Mouse (Mus musculus) adrenal gland, postnatal 36 days (tissue): ENCODE results near the gene Slc39a11. TPM values are rescaled to one million over a fixed set of nuclear protein-coding genes. Genes with fewer than 3 reads are reported as not detected.

Source experiments
- DNase-seq, 2 experiments: peaks; one replicate each; pipeline ENCODE4 v3.0.0; 2021; ENCODE audit warnings: mixed read lengths in 1 of 2
- total RNA-seq, 2 experiments: library from RNA; stranded (reverse); gene quantifications; 2 replicates each; pipeline ENCODE4 v1.2.3; 2021

The Slc39a11 gene
- total RNA-seq, 2 experiments from 2014 or later, result 27.4 to 27.7 TPM

DNA sequence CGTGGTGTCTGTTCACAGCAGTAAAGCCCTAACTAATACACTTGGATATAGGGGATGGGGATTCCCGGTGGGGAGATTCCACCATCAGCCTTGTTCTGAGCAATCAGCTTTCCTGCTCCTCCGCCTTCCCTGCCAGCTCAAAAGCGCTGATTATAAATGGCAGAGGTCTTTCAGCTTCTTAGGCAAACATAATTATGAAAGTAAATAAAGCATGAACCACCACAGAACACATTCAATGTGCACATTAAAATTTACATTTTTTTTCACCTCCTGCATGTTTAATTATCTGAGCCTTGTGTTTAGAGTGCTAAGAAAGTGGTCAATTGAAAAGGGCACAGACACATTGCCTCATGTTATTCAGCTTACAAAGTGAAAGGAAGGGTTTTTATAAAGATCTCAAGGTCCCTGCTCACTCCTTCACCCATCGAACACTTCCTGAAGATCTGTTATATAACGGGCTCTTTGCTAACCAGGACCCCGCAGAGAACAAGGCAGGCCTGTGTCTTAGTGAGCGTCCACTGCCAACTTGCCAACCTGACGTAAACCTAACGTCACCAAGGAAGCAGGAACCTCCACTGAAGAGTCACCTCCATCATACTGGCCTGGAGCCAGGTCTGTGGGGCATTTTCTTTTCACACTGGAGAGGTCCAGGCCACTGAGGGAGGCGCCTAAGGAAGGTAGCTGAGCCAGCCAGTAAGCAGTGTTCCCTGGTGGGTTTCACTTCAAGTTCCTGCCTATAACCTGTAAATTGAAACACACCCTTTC, 142.0 kb downstream of the Slc39a11 start:
- no peak for DNase-seq

DNA sequence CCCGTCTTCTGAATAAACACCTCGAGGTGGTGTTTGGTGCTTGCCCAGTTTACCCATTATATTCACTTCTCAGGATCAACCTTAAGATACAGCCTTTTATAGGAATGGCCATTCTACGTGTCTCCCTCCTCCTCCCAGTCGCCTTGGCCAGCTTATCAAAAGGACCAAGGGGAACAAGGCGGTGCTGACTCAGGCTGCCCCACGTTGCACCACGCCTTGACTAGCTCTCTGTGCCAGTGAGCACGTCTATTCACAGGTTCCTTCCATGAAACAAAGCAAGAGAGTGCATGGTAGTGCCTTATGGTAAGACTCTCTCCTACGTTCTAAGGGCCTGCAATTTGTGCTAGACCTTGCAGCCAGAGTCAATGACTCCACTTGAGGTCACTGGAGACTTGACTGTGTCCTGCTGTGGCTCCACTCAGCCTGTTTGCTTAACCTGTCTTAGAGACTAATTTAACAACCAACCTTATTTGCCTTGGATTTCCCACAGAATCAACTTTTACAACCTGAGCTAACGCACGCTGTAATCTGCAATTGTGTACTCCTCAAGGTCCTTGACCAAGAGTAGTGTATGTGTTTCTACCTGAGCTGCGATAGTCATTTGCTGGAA, 144.2 kb downstream of the Slc39a11 start:
- no peak for DNase-seq

DNA sequence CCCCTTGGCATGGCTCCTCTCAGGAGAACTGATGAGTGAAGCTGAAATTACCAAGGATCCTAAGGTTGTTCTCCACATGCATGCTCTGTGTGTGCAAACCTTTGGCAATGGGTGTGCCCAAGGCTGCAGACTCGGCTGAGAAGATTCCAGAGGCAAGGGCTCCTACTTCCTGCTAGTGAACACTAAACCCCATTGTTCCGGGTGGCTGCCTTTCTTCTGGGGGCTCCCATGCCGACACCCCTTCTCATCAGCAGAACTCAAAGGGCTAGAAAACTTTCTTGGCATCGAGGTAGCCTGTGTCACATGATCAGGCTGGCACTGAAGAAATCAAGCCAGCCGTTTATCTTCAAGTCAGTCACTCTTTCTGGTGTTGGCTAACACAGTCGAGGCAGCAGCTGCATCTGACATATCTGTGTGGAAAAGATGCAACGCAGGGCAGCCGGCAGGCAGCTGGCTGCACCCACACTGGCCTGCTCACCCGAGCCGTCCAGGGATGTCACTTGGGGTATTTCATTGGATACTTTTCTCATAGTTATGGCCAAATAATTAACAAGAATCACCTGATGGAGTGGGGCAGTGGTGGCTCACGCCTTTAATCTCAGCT, 145.3 kb downstream of the Slc39a11 start:
- no peak for DNase-seq

DNA sequence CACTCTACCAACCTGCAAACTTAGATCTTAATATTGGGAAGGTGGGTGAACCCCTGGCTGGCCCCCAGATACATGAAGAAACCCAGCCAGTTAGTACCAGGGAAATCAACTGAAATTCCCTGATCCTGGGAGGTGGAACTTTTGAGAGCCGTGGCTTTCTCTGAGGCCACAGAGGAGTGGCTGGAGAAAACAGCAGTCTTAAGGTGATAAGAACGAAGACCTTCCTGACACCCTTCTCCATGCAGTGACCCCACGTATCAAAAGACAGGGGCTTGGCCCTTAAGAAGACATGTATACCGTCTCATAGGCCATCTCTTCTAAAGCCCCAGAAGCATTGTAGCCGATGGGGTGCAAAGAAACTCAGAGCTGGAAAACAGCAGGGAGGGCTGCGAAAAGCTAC, 146.9 kb downstream of the Slc39a11 start:
- no peak for DNase-seq

DNA sequence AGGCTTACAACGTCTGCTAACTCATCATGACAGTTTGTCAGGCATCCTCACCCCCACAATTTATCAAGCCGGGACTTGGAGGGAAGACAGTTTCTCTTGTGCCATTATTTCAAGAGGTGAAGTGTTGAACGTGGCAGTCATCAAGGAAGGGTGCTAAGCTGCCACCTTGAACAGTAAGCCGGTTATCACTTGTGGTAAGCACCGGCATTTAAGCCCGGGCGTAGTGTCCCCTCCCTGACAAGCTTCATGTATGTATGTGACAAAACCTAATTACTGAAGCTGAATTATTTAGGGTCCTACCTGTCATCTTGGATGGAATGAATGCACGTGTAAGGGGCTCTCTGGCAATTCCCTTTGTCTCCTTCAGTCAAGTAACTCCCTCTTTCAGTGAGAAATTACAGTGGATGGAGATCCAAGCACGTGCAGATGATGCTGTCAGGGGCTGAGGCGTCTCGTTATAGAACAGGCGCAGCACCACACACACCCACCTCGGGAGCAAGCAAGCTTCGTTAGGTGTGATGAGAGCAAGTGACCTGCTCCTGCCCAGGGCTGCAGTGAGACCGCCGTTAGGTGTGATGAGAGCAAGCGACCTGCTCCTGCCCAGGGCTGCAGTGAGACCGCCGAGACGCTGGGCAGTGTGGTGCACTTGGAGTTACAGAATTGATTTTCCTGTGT, 149.1 kb downstream of the Slc39a11 start:
- no peak for DNase-seq

DNA sequence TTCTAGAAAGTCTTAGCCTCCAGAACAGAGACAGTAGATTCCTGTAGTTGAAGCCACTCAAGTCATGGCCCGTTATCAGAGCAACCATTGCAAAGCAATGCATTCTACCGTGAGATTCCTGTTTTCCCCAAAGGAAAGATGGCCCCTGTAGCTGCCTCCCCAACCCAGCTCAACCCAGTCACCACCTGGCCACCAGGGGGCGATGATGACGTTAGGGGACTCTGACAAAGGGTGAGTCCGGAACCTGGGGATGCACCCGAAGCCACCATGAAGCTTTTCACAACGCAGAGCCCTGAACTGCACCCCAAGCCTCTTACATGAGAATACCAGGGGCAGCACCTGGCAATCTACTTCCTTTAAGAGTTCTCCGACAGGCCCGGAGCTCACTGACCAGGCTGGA, 151.0 kb downstream of the Slc39a11 start:
- peak; percentile 69 to 82 for DNase-seq

DNA sequence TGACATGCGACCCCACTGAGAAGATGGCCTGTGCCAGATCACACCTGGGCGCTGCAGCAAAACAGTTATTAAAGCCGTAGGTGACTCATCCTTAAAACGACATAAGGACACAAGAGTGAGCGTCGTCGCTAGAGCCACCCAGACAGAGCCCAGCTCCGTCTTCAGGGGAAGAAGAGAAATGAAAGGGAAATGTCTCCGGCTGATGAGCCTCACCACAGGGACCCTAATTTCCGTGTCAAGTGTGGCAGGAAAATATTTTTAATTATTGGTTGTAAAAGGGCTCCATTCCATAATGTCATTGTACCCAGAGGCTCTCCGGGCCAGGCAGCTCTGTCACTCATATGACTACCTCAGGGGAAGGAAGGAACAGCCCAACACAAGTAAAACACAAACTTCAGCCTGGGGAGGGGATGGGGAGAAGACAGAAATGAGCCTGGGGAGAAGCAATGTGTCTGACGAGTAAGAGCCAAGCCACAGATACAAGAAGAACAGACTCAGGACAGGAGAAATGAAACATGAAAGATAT, 155.8 kb downstream of the Slc39a11 start:
- no peak for DNase-seq

DNA sequence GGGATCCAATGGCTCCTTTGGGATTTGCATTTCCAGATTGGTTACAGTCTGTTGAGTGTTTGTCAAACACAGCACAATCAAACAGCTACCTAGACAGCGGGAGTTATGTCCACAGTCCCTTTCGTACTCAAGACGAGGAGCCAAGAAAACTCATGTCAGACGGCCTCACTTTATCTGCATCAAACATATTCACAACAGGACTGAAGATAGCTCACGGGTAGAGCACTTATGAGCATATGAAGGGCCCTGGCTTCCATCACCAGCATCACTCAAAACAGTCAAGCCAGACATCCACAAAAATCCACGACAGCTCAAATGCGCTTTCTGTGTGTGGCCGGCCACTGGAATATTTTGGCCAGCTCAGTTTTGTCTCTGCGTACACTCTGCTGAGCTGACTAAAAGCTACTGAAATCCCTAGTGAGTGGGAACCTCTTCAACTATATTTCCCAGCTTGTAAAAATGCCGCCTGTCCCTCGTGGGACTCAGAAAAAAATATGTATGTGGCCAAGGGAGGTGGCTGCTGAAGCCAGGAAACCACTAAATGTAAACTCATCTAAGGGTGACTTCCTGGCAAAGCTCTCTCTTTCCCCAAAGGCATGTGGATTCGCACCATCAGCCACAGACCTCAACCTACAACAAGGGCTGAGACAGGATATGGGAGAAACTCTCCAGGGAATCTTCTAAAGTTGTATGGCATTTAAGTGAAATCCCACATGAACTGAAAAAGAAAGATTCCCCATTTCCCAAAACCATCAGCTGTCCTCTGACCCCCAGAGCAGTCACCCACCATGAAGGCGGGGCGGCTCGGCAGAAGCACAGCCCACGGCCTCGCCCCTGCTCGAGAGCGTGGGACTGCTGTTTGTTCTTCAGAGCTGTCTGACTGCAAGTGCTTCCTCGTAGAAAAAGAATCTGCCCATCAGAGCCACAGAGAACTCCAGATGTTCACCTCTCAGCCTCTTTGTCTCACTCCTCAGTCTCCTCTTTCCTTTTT, 159.1 kb downstream of the Slc39a11 start:
- no peak for DNase-seq

DNA sequence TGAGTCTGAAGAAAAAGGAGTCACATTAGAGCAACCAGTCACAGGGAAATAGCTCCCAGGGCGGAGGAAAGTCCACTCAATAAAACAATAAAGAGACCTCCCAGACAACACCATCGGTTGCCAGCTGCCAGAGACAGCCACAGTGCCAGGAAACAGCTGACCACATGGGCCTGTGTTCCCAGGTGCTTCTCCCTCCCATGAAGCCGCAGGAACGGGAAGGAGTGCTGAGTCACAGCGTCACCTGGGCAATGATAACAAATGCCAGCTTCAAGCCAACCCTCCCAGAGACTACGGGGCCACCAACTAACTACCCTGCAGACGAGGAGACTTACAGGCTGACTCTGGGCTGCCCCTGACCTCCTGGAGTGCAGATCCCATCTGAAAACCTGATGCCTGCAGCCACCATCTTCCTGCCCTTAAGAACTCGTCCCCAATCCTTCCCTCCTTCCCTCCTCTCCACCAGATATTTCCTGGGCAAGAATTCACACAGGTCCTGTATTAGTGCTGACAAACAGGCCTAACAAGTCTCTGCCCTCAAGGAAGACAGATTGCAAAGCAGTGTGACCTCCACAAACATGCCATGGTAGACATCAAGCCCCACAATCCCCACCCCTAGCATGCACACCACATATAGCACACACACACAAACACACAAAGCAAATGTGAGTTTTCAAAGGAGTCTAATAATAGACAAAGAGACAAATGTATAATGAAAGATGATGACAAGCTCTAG, 162.1 kb downstream of the Slc39a11 start:
- DNase-seq, result peak; percentile 27 to 37

DNA sequence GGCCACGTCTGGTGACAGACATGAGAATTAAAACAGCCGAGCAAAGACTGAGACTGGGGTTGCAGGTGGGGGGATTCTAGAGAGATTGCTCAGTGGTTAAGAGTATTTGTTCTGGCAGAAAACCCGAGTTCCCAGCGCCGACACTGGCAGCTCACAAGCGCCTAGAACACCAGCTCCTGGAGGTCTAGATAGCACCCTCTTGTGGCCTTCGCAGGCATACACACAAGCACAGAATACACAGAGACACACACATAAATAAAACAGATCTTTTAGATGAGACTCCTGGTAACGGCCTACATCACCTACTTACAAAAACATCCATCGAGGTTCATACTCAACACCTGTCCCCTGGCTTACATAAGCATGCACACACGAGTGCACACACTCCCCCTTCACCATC, 165.8 kb downstream of the Slc39a11 start:
- no peak for DNase-seq

DNA sequence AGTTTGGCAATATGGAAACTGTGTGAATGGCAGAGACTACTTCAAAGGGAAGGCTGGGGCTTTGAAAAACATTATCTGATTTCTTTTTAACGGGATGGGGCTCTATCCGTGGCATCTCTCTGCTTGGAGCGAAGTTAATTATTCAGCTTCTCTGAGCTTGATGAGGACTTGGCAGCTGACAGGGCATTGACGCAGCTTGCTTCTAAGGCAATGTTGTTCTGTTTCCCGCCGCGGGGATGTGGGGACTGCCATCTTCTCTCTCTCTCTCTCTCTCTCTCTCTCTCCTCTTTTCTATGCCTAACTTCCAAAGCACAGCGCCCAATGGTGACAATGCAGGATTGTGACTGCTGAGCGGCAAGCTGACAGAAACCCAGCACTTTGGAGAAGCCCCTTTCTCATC, 172.3 kb downstream of the Slc39a11 start:
- no peak for DNase-seq

DNA sequence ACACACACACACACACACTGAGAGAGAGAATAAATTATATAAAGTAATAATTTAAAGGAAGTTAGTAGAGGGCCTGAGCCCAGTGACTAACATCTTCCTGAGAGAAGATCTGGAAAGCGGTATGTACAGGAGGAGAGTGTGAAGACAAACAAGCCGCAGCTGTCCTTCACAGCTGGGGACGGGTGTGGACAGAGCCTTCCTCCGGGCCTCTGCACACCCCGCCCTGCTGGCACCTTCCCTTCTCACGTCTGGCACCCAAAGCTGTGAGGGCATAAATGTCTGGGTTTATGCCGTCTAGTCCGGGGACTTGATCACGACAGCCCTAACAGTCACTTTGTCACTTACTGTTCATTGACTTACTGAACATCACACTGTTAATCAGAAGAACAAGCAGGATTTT, 173.2 kb downstream of the Slc39a11 start:
- DNase-seq, result no peak

DNA sequence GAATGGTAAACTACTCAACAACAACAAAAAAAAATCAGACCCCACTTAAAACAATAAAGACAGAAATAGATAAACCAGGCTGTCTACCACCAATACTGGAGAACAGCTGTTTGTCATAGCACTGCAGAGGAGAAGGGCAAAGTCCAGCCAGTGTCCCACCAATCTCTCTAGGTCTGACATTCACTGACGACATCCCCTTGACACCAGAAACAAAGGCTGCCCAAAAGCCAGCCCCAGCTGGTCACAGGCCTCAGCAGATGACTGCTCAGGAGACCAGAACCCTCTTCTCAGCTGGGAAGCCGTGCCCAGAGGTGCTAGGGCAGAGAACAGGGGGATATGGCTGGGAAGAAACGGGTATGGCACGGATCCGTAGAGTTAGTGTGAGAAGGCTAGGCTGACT, 174.4 kb downstream of the Slc39a11 start:
- no peak for DNase-seq

DNA sequence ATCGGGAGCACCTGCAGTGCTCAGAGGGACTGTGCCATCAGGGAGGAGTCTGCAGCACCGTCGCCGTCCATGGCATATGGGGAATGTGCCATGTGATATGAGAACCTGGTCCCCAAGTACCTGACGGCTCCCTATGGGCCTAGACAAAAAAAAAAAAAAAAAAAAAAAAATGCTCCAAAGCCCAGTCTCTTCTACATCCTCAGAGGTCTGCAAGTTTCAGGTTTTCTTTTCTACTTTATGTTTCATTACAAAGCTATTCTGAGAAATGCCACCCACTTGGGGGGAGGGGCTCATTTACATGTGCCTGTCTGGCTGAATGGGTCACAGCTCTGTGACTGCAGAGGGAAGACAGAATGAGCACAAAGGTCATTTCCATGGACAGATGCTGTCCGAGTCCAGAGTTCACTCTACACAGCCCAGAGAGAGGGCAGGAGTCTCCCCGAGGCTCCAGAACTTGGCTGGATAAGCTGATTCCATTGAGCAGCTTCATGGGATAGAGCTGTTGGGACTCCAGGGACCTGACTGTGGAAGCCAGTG, 175.8 kb downstream of the Slc39a11 start:
- DNase-seq, result no peak

DNA sequence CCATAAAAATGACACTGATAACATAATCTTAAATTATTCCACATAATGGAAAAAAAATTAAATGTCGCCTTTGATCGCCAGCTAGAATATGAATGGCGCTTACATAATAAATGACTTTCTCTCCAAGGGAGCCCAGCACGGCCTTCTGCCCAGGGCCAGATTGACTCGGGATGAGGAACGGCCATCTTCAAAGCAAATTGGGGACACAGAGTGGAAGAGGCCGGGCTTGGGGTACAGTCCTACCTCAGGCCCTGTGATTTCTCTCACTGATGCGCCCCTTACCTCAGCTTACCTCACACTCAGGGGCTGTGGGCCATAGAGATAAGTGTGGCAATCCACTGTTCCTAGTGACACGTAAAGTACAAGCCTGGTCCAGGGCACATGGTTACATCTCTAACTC, 177.9 kb downstream of the Slc39a11 start:
- DNase-seq, result peak; percentile 31 to 32

DNA sequence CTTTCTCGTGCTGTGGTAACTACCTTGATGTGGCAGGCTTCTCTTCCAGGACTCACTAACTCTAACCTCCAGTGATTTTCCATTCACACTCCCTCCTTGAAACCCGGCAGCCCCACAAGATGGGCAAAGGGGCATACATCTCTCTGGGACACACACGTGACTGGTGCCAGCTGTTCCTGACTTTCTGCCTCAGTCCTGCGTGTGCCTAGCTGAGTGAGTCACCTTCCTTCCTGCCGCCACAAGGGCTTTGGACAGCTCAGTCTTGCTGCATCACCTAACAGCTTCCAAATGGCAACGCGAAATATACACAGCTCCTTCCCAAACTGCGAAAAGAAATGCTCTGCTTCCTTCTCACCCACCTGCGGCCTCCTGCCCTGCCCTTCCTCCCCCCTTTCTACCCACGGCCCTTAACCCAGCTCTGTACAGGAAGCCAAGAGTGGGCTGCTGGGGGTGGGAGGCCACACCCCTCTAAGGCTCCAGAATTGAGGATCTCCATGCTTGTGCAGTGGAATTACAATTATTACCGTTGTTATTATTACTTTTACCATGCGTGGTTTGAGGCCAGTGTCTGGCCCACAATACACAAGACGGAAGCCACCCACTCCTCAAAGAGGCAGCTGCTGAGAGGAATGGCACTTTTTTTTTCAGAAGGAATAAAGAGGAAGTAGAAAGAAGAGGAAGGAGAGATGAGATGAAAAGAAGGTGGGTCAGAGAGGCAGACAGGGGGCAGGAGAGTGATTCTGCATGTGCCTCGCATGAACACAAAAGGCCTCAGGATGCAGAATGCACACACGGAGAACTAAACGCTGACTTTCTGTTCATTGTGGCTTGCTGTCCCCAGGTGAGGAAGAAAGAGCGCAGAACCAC, 179.7 kb downstream of the Slc39a11 start:
- peak; percentile 52 to 56 for DNase-seq

DNA sequence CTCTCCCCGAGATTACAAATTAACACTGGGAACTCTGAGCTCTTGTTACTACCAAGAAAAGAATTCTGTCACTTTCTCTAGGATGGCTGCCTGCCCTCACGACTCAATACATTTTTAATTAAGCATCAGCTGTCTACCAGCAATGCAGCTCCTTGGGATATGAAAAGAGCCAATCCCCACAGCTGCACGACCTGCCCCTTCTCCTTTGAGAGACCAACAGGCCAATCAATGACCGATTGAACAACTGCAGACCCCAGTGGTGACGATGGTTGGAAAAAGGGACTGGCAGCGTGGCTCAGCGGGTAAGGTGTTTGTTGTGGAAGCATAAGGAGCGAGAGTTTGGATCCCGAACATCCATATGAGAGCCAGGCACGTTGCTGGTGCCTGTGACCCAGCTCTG, 181.9 kb downstream of the Slc39a11 start:
- DNase-seq, result no peak

DNA sequence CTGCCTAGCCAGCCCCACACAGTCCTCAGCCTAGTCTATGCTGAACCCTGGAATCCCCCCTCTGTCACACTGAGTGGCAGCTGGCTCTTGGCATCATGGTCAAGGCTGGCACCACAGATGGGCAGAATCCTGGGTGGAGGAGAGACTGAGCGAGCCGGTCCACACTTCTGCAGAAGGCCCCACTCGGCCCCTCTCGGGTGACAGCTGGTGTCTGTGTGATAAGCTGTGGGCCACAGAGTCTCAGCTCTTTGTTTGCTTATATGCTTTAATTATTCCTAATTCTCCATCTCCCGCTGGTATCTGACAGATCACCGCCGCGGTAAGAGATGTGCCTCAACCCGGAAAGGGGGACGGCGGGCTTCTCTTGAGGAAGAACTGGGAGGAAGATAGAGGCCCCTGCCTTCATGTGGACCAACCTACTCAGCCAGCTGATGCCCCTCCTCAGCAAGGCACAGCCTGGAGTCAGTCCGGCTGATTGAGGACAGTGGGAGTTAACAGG, 182.5 kb downstream of the Slc39a11 start:
- no peak for DNase-seq

DNA sequence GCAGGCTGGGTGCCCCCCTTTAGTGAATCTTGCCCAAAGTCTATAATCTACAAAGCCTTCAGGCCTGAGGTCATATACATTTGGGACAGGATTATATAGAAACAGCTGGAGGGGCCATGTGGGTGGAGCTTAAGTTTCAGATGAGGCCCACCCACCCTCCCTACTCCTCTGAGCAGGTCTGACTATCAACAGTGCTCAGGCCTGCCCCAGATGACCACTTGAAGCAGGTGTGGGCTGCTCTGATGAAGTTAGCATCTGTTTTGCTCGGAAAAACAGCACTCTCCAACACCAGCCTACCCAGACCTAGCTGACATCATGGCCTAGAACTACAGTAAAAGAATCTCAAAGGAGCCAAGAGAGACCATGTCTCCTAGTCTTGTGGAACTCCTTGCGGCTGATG, 189.8 kb downstream of the Slc39a11 start:
- DNase-seq, result no peak
